Mouse (Mus musculus): ENCODE results near the gene Lbp. TPM values are rescaled to one million over a fixed set of nuclear protein-coding genes. Genes with fewer than 3 reads are reported as not detected.

Lbp gene
- total RNA-seq (2021): 1 to 10 TPM; 5.4 to 6.4 TPM

DNA sequence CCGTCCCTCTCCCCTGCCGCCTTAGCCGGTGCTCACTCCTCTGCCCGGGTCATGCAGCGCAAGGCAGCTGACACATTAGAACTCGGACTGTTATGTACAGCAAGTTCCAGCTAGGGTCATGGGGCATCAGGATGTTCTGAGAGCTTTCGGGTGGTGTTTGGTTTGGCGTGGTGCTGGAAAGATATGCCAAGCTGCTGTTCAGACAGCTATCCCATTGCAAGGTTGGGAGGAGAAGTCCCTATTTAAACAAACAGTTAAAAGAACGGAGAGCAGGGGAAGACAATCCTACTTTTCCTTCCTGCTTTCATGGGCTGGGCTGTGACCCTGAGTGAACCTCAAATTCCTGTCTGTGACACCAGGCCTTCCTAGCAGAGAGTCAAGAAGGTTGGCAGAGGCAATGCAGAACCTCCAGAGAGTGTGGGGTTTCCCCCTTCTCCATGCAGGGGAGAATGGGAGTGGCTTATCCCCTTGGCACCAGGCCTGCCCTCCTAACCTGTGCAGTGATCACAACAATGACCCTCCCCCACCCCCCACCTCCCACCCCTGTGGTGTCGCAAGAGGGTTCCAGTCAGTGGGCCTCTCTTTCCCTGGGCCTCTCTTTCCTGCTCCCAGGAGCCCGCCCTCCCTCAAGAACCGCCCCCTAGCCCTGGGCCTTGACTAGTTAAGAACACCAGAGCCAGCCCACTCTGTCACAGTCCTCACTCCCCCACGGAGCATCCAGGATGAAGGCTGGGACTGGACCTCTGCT, at the start of gene Lbp:
TSS of gene Lbp (plus strand) at position 546 of the 748 bp plus-strand sequence.
- peak; percentile 54 for DNase-seq (ENCODE audit: low spot score)
- intact Hi-C loops (cut with DNase I): no loop called here

DNA sequence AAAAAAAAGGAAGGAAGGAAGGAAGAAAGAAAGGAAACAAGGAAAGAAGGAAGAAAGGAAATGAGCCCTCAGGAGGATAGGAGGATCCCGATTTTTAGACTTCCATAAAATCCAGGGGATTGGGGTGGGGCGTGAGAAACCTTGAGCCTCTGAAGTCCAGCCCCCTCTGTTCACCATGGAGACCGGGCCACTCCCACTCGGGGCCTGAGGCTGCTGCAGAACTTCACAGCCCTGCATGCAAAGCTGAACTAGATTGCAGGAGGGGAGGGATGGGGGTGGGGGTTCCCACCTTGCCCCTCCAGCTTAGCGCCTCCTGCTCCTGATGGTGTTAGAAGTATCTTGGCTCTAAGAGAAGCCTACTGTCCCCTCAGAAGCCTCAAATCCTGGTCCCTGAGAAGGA, 49.4 kb upstream of the Lbp start:
- intact Hi-C loops (cut with DNase I): no loop called here
- DNase-seq (ENCODE audit: low spot score): no peak

DNA sequence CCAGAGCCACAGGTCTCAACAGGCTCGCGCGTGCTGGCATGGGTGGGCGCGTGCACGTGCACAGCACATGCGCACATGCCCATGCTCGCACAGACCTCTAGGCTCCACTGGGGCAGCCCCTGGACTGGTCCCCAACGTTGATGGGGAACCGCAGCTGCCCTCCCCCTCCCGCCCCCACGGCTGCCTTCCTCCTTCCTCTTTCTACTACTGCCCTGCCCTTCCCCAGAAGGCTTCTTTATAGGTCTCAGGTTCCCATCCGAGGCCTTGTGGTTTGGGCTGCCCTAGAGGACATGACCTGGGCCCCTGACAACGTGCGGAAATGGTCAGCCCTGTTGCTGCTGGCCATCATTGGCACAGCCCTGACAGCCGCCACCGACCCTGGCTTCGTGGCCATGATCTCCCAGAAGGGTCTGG, 48.3 kb upstream of the Lbp start, which contains the start of gene Bpi:
TSS of gene Bpi (plus strand) at position 90 of the 414 bp plus-strand sequence.
- no peak for DNase-seq (ENCODE audit: low spot score)

GRCm38 (mm10) chr2:158258781-158259180, 47.5 kb upstream of the Lbp start:
- intact Hi-C loops (cut with DNase I): loop anchor here (2.0 kb wide), 1 partner anchor 50 kb away; no protein-coding TSS in a partner anchor
- no peak for DNase-seq (ENCODE audit: low spot score)

More for the DNA sequence above, 48.3 kb upstream of the Lbp start, which contains the start of gene Bpi:
- intact Hi-C loops (cut with DNase I): loop anchor here (2.0 kb wide), 1 partner anchor 49 kb away; no protein-coding TSS in a partner anchor

GRCm38 (mm10) chr2:158259498-158259897, 46.8 kb upstream of the Lbp start:
- intact Hi-C loops (cut with DNase I): loop anchor here (2.0 kb wide), 1 partner anchor 51 kb away; no protein-coding TSS in a partner anchor
- no peak for DNase-seq (ENCODE audit: low spot score)

DNA sequence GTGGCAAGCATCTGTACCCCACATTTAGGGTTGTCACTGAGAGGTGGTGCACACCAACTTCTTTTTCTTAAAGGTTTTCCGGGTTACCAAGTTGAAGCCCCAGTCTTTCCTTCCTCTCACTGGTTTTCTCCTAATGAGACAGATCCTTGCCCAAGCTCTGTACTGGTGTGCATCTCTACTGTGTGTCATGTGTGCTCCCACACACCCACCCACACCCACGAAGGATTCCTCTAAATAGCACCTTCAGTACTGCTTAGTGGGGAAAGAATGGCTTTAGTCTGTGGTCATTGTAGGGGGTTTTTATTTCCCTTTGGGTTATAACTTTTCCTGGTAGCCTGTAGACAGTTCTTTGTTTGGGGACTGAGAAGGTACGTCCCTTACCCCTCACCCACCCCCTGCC, 41.4 kb upstream of the Lbp start:
- DNase-seq (ENCODE audit: low spot score): no peak

GRCm38 (mm10) chr2:158270017-158270416, 36.3 kb upstream of the Lbp start:
- no peak for DNase-seq (ENCODE audit: low spot score)
- intact Hi-C loops (cut with DNase I): no loop called here

More for the DNA sequence above, 41.4 kb upstream of the Lbp start:
- intact Hi-C loops (cut with DNase I): no loop called here

DNA sequence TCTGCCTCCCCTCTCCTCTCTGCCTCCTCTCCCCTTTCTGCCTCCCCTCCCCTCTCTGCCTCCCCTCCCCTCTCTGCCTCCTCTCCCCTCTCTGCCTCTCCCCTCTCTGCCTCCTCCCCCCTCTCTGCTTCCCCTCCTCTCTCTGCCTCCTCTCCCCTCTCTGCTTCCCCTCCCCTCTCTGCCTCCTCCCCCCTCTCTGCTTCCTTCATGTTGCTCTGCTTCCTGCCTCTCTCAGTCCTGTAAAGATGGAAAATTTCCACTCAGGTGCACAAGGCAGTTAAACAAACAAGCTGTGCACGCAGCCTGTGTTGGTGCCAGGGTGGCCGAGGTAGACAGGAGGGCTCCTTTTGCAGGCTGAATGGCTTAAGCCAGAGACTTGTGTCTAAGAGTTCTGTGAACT, 32.6 kb upstream of the Lbp start:
- intact Hi-C loops (cut with DNase I): no loop called here

GRCm38 (mm10) chr2:158275349-158275748, 30.9 kb upstream of the Lbp start:
- intact Hi-C loops (cut with DNase I): no loop called here
- DNase-seq (ENCODE audit: low spot score): no peak

More for the DNA sequence above, 32.6 kb upstream of the Lbp start:
- no peak for DNase-seq (ENCODE audit: low spot score)

- intact Hi-C loops (cut with DNase I): no loop called here
- DNase-seq (ENCODE audit: low spot score): no peak
These were observed 30.5 kb upstream of the Lbp start for GRCm38 (mm10) chr2:158275811-158276210.

DNA sequence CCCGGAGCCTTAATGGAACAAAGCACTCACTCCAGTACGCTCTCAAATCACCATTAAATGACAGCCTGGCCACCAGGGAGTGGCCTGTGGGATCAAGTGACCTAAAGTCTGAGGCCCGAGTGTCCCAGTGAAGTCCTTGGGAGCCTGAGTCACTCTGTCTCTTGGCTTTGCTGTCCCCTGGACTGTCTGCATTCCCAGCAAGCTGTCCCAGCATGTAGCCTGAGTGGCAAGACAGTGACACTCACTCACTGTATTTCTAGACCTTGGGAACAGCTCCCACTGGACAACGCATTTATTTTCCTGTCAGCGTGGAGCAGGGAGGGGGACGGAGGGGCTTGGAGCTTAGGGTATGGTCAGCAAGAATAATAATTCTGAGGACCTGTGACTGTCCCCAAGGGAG, 29.8 kb upstream of the Lbp start:
- intact Hi-C loops (cut with DNase I): no loop called here
- no peak for DNase-seq (ENCODE audit: low spot score)

- intact Hi-C loops (cut with DNase I): no loop called here
- no peak for DNase-seq (ENCODE audit: low spot score)
These were observed 29.4 kb upstream of the Lbp start for GRCm38 (mm10) chr2:158276878-158277277.

GRCm38 (mm10) chr2:158279656-158280055, 26.6 kb upstream of the Lbp start:
- intact Hi-C loops (cut with DNase I): loop anchor here (5.0 kb wide), 1 partner anchor 63 kb away; no protein-coding TSS in a partner anchor
- no peak for DNase-seq (ENCODE audit: low spot score)

DNA sequence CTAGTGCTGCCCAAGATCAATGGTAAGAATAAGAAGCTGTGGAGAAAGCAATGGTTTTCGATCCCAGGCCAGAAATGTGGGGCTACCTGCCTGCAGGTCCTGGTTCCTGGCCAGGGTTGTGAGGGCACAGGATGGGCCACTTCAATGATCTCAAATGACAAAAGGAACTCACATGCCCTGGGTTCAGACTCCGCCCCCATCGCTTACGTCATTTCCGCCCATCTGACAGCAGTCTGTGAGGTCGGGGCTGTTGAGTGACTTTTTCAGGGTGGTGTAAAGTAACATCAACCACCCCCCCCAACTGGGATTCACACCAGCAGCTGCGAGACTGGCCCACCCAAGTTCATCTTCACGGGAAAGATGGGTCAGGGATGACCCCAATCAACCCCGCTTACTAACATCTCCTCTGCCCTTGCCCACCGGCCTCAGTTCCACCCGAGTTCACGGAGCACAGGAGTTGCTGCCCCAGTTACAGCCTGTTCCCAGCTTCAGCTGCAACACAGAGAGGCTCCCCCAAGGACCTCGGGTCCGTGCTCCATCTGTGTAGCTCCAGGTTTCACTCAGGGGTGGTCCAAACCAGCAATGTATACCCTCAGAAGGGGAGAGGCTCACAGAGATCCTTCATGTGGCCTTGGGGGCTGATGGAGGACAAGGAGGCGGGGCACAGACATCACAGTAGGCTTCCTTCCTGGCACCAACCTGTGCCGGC, 24.6 kb upstream of the Lbp start:
- no peak for DNase-seq (ENCODE audit: low spot score)
- intact Hi-C loops (cut with DNase I): loop anchor here (5.0 kb wide), 1 partner anchor 61 kb away; no protein-coding TSS in a partner anchor

DNA sequence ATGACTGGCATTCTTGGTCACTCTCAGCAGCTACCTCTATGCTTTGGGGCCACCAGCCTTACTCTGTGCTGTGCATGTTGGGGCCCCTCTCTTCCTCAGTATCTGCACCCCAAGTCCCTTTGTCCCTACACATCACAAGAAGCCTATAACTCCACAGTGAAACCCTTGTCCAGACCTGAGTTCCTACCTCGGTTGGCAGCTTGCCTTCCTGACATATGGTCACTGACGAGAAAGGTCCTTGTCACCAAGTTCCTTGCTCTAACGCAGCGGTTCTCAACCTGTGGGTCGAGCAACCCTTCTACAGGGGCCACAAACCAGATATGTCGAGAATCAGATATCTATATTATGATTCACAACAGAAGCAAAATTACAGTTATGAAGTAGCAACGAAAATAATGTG, 23.2 kb upstream of the Lbp start:
- intact Hi-C loops (cut with DNase I): loop anchor here (5.0 kb wide), 1 partner anchor 59 kb away; no protein-coding TSS in a partner anchor
- DNase-seq (ENCODE audit: low spot score): no peak

GRCm38 (mm10) chr2:158283771-158284170, 22.5 kb upstream of the Lbp start:
- intact Hi-C loops (cut with DNase I): loop anchor here (5.0 kb wide), 1 partner anchor 59 kb away; no protein-coding TSS in a partner anchor
- DNase-seq (ENCODE audit: low spot score): no peak

- intact Hi-C loops (cut with DNase I): loop anchor here (5.0 kb wide), 1 partner anchor 58 kb away; no protein-coding TSS in a partner anchor
- peak; percentile 16 for DNase-seq (ENCODE audit: low spot score)
These were observed 21.7 kb upstream of the Lbp start for GRCm38 (mm10) chr2:158284571-158284970.

DNA sequence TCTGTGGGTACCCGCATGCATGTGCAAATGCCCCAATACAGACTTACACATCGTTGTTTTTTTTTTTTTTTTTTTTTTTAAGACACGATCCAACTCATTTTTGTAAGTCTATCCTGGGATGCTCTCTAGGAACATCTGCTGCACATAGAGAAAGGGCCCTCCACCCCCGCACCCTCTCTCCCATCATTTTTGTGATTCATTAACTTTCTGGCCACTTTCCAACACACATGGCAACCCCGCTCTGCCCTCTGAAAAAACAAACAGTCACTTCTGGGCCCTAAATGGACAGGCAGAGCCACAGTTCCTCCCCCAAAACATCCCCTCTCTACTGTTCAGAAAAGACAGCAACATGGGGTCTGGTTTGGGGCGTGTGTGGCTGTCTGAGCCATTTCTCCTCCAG, 20.6 kb upstream of the Lbp start:
- no peak for DNase-seq (ENCODE audit: low spot score)
- intact Hi-C loops (cut with DNase I): no loop called here

DNA sequence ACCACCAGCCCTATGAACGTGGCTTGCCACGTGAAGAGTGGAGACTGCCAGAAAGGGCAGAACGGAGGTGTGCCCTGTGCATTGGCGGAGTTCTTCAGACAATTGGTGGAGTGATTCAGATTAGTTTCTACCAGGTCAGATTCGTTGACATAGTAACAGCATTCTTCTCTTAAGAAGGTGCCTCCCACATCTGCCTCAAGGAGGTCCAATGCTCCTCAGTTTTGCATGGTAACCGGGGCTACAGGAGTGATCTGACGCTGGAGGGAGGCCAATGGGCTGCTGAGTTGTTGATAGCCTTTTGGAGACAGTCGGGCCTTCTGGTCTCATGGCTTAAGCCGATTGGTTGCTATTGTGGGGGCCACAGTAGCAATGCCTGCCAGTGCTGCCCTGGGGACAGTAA, 10.6 kb upstream of the Lbp start:
- DNase-seq (ENCODE audit: low spot score): no peak
- intact Hi-C loops (cut with DNase I): no loop called here

- DNase-seq (ENCODE audit: low spot score): no peak
- intact Hi-C loops (cut with DNase I): no loop called here
These were observed 7.1 kb upstream of the Lbp start for GRCm38 (mm10) chr2:158299203-158299602.

DNA sequence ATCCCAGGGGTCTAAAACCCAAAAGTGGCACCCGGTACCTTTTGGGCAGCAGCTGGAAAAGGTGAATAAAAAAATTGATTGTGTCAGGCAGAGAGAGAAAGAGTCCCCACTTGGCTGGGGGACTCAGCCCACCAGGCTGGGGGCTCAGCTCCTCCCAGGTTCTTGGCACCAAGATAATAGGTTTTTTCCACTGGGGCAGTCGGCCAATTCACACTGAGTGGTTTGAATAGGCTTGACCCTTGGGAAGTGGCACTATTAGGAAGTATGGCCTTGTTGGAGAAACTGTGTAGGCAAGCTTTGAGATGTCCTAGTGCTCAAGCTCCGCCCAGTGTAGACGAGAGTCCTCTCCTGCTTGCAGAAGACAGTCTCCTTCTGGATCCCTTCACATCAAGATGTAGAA, 6.6 kb upstream of the Lbp start:
- DNase-seq (ENCODE audit: low spot score): no peak
- intact Hi-C loops (cut with DNase I): no loop called here

Measured in heart, postnatal 25 days (tissue).